Mouse (Mus musculus) small intestine, adult 2 months (tissue): ENCODE measurements at regions not wholly inside any gene's neighbourhood (a gene's known extent, or its start where the extent isn't known, plus 50 kb on each side); places are given as distances from the start of the nearest gene placed in this dataset.

ENCODE experiments used
- CTCF ChIP-seq: fragments of 200-500 bp; IDR thresholded peaks from 2 replicates; pipeline ENCODE4 v1.5.1; 2012; ENCODE audit warnings: low read depth, mild to moderate bottlenecking, control low read depth, inconsistent platforms, low read length, moderate library complexity, mixed read lengths; ENCODE audit not compliant: insufficient replicate concordance, insufficient read length; ENCODE audit errors: extremely low read depth
- POLR2A ChIP-seq: fragments of 200-500 bp; IDR thresholded peaks from 2 replicates; pipeline ENCODE4 v1.6.1; 2012; ENCODE audit warnings: low read depth, mild to moderate bottlenecking, control low read depth, inconsistent platforms, low read length, moderate library complexity

- TF ChIP-seq POLR2A: no peak
- TF ChIP-seq CTCF: no peak
These were observed 155.7 kb upstream of the Rfx3 start for GRCm38 (mm10) chr19:28166626-28167025.
